Mouse (Mus musculus): ENCODE measurements around the gene Hist1h2bh. TPM values are rescaled to one million over a fixed set of nuclear protein-coding genes. Genes with fewer than 3 reads are reported as not detected.
"Not testable (repeated sequence)": the region's sequence is repeated elsewhere in the genome, so short reads cannot be mapped to it uniquely, and the experiment has no call there.

Gene Hist1h2bh
- total RNA-seq, 2 experiments from 2014 or later = 1.8 to 2.2 TPM

DNA sequence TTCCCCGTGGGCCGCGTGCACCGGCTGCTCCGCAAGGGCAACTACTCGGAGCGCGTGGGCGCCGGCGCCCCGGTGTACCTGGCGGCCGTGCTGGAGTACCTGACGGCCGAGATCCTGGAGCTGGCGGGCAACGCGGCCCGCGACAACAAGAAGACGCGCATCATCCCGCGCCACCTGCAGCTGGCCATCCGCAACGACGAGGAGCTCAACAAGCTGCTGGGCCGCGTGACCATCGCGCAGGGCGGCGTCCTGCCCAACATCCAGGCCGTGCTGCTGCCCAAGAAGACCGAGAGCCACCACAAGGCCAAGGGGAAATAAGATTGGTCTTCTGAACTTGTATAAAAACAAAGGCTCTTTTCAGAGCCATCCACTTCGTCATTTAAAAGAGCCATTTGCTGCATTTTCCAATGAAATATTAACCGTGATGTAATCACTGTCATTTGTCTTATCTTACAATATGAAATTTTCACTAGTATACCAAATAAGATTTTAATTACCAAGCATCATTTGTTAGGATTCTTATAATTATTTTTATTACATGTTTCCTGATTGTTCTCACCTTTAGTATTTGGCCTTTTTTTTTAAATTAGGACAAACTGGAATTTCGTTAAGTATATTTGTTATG, 31.5 kb upstream of the Hist1h2bh start:
- DNase-seq (ENCODE audit: low spot score in 2 of 2) = not testable (repeated sequence)

DNA sequence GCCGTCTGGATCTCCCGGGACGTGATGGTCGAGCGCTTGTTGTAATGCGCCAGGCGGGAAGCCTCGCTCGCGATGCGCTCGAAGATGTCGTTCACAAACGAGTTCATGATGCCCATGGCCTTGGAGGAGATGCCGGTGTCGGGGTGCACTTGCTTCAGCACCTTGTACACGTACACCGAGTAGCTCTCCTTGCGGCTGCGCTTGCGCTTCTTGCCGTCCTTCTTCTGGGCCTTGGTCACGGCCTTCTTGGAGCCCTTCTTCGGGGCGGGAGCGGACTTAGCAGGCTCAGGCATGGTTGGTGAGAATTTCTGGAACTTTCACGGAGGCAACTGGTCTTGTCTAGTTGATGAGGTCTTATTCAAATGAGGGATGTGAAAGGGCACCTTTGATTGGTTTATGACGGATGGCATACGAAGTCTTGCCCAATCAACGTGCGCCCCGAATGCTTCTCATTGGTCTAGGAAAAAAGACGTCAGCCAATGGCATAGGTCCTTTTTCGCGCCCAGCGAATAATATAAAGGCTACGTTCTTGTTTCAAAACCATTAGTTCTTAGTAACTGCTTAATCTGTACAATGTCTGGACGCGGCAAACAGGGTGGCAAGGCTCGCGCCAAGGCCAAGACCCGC, 30.8 kb upstream of the Hist1h2bh start, which contains the start of the genes Hist1h2bf and Hist1h2ad:
Gene Hist1h2bf (minus strand): TSS at position 299 of the 627 bp plus-strand sequence.
Gene Hist1h2ad (plus strand): TSS at position 484 of the 627 bp plus-strand sequence.
- DNase-seq (ENCODE audit: low spot score in 2 of 2) = peak; percentile 36 to 65

DNA sequence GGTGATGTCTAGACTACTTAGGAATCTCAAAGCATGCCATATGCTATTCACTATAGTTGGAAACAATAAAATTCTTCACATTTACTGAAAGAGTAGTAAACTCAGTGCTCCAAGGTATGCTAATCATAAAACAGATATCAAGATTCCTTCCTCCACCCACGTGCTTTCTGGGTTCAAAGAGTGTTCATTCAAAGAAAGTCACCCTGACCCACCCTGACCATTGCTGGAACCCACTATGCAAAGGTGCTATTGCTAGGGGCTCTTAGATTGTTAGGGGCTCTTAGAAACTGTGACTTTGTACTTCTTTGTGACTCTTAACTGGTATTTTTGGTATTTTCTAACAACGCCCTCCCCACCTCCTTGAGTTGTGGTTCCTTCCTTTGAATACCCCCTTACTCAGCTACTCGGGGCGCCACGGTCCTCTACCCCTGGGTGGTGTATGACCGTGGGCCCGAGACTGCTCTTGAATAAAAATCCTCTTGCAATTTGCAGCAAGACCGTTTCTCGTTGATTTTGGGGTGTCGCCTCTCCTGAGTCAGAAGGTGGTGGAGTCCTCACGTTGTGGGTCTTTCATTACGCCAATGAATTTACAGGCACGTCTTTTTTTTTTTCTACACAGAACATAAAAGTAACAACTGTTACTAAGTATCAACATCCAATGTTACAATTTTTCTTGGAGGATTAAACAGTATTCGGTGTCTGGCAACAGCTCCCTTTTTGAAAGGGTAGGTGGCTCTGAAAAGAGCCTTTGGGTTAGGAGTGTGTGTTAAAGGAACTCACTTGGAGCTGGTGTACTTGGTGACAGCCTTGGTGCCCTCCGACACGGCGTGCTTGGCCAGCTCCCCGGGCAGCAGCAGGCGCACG, 30.1 kb upstream of the Hist1h2bh start:
- DNase-seq (ENCODE audit: low spot score in 2 of 2) = not testable (repeated sequence)

DNA sequence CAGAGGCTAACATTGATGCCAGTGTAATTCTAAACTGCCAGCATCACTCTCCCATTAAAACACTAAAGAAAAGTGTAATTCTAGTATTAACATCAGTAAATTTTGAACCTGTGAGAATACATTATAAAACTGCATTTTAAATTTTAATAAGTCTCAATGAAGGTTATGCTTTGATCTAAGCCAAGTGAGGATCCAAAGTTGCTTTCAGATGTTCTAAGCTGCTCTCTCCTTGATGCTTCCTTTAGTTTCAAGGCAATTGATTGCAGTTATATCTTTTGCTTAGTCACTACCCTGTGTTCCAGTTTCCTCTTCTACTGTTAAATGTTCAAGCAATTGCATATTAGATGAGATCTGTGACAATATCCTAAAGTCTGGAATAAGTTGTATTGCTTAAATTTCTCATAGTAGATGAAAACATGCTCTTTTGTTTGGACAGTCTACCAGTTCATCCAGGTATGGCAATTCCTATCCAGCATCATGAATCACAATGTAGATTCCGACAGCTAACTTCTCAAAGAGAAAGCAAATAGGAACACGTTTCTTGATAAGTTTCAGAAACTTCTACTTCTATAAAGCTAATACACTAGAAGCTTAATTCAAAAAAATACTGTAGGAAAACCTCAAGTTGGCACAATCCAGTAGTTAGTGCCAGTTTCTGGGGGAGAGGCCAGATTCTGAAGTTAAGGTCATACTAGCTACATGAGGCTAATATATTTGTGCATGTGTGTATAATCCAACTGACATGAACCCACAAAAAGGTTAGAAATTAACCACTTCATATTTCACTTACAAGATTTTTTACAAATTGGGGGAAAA, 29.2 kb upstream of the Hist1h2bh start:
- no peak for DNase-seq (ENCODE audit: low spot score in 2 of 2)

DNA sequence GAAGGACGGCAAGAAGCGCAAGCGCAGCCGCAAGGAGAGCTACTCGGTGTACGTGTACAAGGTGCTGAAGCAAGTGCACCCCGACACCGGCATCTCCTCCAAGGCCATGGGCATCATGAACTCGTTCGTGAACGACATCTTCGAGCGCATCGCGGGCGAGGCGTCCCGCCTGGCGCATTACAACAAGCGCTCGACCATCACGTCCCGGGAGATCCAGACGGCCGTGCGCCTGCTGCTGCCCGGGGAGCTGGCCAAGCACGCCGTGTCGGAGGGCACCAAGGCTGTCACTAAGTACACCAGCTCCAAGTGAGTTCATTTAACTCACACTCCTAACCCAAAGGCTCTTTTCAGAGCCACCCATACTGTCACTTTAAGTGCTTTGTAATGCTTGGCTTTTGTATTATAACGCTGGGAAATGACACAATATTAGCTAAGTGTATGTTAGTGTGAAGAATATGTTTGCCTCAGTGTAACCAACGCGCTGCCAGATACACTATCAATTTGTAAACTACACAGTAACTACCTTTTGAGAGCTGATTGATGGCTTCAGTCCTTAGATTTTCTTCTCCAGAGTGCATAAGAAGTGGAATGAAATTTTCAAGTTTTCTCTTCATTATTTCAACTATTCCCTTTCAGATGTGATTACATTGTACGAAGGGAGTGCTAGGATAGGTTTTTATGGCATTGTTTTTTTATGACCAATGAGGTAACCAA, 28.5 kb upstream of the Hist1h2bh start:
- not testable (repeated sequence) for DNase-seq (ENCODE audit: low spot score in 2 of 2)

DNA sequence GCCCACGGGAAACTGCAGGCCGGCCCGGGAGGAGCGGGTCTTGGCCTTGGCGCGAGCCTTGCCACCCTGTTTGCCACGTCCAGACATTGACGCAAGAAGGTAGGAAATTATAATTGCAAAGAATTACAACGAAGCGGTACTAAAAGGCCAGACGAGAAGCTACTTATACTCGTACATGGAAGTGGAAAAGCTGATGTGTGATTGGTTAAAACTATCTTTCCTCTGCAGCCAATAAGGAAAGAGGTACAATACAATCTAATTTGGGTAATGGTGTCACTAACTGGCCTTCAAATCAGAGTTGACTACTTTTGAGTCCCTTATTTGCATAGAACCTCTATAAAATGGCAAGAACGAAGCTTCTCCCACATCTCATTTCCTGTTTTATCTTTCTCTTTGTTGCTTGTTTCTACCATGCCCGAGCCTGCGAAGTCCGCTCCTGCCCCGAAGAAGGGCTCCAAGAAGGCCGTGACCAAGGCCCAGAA, 27.9 kb upstream of the Hist1h2bh start, which contains the start of the genes Hist1h2ae and Hist1h2bg:
Gene Hist1h2ae (minus strand): TSS at position 199 of the 482 bp plus-strand sequence.
Gene Hist1h2bg (plus strand): TSS at position 375 of the 482 bp plus-strand sequence.
- DNase-seq (ENCODE audit: low spot score in 2 of 2) = peak; percentile 56 to 65

DNA sequence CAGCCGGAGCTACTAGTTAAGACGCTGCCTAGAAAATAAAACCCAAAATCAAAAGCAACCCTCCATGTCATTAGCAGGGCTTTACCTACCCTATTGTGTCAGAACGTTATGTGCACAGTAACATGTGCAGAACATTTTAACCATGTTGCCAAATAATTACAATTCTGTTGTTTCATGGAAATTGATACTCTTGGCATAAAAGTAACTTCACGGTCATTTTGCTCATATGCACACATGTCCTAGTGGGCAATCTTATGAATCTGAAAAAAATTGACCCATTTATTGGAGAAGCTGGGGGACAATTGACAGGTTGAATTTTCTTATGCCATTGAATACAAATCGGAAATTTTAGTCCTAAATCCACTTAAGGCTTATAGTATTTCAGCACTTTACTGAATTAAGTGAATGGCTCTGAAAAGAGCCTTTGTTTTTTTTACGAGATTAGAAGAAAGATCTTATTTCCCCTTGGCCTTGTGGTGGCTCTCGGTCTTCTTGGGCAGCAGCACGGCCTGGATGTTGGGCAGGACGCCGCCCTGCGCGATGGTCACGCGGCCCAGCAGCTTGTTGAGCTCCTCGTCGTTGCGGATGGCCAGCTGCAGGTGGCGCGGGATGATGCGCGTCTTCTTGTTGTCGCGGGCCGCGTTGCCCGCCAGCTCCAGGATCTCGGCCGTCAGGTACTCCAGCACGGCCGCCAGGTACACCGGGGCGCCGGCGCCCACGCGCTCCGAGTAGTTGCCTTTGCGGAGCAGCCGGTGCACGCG, 27.2 kb upstream of the Hist1h2bh start:
- DNase-seq (ENCODE audit: low spot score in 2 of 2) = not testable (repeated sequence)

DNA sequence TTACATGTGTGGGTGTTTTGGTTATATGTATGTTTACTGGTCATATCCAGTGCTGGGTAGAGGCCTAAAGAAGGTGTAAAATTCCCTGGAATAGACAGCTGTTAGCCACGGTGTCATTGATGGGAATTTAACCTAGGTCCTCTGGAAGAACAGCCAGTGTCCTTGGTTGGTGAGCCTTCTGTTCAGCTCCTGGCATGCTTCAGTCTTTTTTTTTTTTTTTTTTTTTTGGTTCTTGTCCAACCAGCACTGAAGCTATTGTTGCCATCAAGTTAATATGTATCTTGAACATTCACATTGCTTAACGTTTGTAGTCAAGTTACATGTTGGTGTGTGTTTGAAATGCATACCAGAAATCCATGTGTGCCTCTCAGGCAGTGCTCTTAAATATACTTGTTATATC, 21.3 kb upstream of the Hist1h2bh start:
- DNase-seq (ENCODE audit: low spot score in 2 of 2) = no peak

DNA sequence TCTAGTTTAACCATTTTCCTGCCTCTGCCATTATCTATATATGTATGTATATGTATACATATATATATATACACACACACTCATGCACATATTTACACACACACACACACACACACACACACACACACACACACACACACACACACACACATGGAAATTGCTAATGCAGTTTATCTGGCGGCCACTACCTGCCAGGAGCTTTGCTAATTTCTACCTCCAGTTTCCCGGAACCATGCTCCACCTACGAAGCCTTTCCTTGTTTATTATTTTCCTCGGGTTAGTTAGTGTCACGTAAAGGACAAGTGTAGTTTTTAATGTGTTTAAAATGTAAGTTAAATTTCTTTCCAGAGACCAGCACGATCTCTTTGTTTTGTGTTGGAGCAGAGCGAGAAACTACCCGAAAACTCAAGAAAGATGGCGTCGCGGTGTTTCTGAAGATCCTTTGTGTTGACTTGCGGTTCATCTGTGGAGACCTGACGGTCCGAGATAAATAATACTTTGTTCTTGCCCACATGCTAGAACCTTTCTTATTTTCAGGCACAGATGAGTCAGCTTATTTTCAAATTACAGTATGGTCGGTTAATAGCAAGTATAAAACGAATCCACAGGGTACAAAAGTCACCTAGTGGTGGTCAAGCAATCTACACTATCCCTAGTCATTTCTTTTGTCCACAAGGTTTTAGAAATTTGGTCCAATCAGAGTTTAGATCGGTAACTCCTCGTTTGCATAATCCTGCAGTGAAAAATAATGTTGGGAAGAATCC, 19.7 kb upstream of the Hist1h2bh start:
- DNase-seq (ENCODE audit: low spot score in 2 of 2) = no peak

DNA sequence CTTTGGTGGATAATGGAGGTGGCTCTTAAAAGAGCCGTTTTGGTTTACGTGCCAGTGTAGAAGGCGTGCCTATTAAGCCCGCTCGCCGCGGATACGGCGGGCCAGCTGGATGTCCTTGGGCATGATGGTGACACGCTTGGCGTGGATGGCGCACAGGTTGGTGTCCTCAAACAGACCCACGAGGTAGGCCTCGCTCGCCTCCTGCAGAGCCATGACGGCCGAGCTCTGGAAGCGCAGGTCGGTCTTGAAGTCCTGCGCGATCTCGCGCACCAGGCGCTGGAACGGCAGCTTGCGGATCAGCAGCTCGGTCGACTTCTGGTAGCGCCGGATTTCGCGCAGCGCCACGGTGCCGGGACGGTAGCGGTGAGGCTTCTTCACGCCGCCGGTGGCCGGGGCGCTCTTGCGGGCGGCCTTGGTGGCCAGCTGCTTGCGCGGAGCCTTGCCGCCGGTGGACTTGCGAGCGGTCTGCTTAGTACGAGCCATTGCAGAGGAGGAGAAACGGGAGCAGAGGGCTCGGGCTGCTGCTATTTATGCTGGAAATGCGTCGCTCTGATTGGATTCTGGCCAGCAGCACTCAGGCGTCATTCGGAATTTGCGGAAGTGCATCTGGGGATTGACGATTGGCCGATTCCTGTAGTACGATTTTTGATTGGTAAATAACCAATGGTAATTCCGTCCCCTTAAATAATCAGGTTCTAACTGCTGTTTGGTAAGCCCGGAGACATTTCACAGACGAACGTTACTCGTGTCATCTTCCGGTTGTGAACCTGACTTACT, 18.9 kb upstream of the Hist1h2bh start, which contains the start of gene Hist1h3e:
Gene Hist1h3e (minus strand): TSS at position 487 of the 777 bp plus-strand sequence.
- peak; percentile 81 to 86 for DNase-seq (ENCODE audit: low spot score in 2 of 2)

DNA sequence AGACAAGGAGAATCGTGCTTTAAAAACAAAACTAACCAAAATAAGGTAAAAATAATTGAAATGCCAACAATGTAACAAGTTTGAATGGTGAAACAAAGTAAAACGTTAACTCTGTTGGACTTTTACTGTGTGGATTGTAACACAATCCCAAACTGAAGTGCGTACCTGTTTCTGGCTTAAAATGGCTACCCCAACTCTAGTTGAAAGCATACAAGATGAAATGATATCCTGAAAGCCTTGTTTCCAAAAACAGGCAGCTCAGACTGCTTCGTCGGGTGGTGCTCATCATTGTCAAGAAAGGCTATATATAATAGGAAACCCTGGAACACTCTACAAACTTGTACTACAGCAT, 18.3 kb upstream of the Hist1h2bh start:
- not testable (repeated sequence) for DNase-seq (ENCODE audit: low spot score in 2 of 2)

DNA sequence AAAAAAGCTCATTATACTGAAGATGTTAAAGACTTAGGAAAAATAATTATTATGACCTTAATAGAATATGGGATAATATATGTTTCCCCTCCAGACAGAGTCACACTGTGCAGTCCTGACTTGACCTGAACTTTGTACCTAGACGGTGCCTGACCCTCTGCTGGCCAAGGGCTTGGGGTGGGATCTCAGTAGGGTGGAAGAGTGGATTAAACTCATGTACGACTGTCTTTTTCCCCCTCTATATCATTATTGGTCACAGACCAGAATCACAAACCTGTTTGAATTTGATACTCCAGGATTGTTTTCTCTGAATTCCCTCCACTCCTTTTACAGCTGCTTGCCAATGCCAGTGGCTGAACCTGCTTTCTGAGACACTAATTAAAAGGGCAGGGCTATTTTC, 17.5 kb upstream of the Hist1h2bh start:
- not testable (repeated sequence) for DNase-seq (ENCODE audit: low spot score in 2 of 2)

DNA sequence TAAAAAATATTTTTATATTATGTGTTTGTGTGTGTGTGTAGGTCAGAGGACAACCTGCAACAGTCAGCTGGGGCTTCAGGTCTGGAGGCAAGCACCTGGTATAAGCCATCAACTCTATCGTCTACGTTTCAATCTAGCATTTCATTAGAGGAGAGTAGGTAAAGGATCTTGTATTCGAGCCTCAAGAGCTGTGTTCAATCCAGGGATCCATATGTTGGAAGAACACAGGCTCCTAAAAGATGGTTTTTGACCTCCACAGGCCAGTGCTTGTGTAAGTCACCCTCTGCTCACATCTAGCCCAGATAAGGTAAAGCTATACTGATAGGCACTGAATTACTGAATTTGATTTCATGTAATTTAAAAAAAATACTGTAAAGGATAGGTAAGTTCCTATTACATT, 13.7 kb upstream of the Hist1h2bh start:
- DNase-seq (ENCODE audit: low spot score in 2 of 2) = no peak

DNA sequence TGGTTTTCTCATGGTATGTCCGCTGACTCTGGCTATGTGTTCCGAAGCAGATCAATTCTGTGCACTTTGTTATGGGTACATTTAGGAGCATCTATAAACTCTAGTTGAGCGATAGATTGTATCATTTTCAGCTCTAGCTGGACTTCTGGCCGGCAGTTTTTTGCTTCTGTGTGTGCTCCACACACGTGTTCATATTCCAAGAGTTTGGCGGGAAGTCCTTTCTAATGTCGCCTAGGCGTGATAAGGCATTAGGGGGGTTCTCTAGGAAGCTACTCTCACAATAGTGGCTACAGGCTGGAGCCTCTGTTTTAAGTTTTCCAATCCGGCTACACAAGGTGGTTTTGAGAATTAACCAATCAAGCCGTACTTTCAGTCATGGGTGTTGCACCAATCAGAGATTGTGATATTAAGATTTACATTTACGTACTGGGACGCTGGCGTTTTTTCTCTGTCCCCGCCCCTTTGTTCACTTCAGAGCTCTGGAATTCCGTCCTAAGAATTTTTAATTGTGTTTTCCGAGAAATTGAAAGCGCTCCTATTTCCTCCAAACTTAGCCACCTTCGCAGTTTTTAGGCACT, 12.7 kb upstream of the Hist1h2bh start:
- DNase-seq (ENCODE audit: low spot score in 2 of 2) = peak; percentile 33 to 52

DNA sequence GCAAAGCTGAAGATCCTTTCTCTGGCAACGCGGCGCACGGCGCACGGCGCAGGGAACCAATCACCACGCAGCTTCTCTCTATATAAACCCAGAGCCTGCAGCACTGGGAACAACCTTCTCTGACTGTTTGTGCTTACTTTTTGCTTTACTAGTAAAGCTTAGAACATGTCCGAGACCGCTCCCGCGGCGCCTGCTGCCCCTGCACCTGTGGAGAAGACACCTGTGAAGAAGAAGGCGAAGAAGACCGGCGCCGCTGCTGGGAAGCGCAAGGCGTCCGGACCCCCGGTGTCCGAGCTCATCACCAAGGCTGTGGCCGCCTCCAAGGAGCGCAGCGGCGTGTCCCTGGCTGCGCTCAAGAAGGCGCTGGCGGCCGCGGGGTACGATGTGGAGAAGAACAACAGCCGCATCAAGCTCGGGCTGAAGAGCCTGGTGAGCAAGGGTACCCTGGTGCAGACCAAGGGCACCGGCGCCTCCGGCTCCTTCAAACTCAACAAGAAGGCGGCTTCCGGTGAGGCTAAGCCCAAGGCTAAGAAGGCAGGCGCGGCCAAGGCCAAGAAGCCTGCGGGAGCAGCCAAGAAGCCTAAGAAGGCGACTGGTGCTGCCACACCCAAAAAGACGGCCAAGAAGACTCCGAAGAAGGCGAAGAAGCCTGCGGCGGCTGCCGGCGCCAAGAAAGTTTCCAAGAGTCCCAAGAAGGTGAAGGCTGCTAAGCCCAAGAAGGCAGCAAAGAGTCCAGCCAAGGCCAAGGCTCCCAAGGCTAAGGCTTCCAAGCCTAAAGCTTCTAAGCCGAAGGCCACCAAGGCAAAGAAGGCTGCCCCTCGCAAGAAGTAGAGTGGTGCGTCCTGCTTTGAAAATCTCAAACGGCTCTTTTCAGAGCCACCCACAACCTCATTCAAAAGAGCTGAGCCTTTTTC, 12.0 kb upstream of the Hist1h2bh start:
- peak in 1 of 2 experiments; percentile 42 for DNase-seq (ENCODE audit: low spot score in 2 of 2)

DNA sequence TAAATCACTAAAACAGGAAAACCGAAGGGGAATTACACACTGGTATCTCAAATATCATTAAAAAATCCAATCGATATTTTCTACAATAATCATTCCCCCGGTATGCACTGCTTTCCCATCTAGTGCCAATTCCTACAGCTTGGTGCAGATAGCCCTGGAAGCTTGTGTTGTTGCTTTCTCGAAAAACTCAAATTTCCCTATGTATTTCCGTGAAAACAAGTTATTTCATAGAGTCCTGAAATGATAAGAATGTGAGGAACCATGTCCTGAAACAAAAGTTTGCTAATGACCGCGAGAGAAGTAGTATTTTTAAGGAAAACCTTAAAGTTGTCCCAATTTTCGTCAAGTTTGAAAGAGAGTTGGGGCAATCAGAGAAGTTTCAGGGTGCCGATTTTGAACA, 11.2 kb upstream of the Hist1h2bh start:
- DNase-seq (ENCODE audit: low spot score in 2 of 2) = no peak

Measured in adrenal gland, adult 18-20 months (tissue).